Mouse (Mus musculus): ENCODE measurements around the gene Sez6. TPM values are rescaled to one million over a fixed set of nuclear protein-coding genes. Genes with fewer than 3 reads are reported as not detected.

The Sez6 gene
- total RNA-seq, 1 experiment = 0.45 TPM

GRCm38 (mm10) chr11:77950125-77950685 lies 19.6 kb downstream of the Sez6 start:
- peaks cover 0 to 12% of the 10 kb centered on the region in 2 experiments; a peak in 2 of 4 replicates for H3K4me1 ChIP-seq (ENCODE audit: control insufficient read depth in 2 of 2, insufficient read depth in 2 of 2, low read length in 2 of 2, poor library complexity in 1 of 2)
- H3K9me3 ChIP-seq (ENCODE audit: control insufficient read depth, insufficient read depth, low read depth, low read length) = no peaks in the 10 kb centered on the region
- no peak for DNase-seq (ENCODE audit: low read depth, low spot score)
- H3K9ac ChIP-seq (ENCODE audit: insufficient read depth, low read depth, low read length, poor library complexity, severe bottlenecking) = no peak overlapping the region
- in situ Hi-C loops (cut with MboI; ENCODE audit: low sequenced_read_pairs in 2 of 2, unreplicated experiment in 2 of 2) = no loop called here
- no peak overlapping the region for H3K4me3 ChIP-seq (ENCODE audit: insufficient read depth in 1 of 2, low read depth in 1 of 2, low read length in 2 of 2, poor library complexity in 1 of 2, severe bottlenecking in 1 of 2)
- H3K27ac ChIP-seq (ENCODE audit: insufficient read depth, low read depth, low read length, poor library complexity, severe bottlenecking) = no peak overlapping the region
- no peaks in the 10 kb centered on the region for H3K36me3 ChIP-seq (ENCODE audit: control insufficient read depth, insufficient read depth, low read length, poor library complexity, severe bottlenecking)
- TF ChIP-seq ZC3H11A (IDR thresholded peaks at IDR 0.05; ENCODE audit: borderline replicate concordance, low read depth, low read length) (no peak), MAFK (IDR thresholded peaks at IDR 0.05; ENCODE audit: insufficient read depth, low read depth, low read length) (no peak), ZNF384 (IDR thresholded peaks at IDR 0.05; ENCODE audit: low read depth, low read length) (no peak), HCFC1 (IDR thresholded peaks at IDR 0.05; ENCODE audit: borderline replicate concordance, insufficient read depth, low read length) (no peak), CHD2 (IDR thresholded peaks at IDR 0.05; ENCODE audit: low read depth, low read length) (no peak)

DNA sequence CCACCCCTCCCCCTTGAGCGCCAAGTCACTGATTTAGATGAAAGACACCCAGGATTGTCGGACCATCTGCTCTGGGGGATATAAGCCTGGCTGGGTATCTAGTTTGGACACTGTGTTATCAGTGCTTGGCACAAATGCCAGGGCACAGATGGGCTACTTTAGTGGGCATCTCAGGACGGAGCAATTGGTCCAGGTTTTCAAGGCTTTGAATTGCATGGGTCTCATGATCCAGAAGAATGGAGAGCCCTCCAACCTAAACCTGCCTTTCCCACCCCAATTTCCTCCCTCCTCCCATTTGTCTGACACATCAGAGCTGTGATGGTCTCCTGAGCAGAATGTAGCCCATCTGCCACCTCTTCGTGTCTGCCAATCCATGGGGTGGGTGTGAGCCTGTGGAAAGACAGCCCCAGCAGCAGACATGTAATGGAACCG lies 20.2 kb downstream of the Sez6 start:
- Histone ChIP-seq H3K9ac (ENCODE audit: insufficient read depth, low read depth, low read length, poor library complexity, severe bottlenecking) (no peak overlapping the region), H3K27ac (ENCODE audit: insufficient read depth, low read depth, low read length, poor library complexity, severe bottlenecking) (no peak overlapping the region), H3K4me3 (ENCODE audit: insufficient read depth in 1 of 2, low read depth in 1 of 2, low read length in 2 of 2, poor library complexity in 1 of 2, severe bottlenecking in 1 of 2) (no peak overlapping the region), H3K36me3 (ENCODE audit: control insufficient read depth, insufficient read depth, low read length, poor library complexity, severe bottlenecking) (no peaks in the 10 kb centered on the region), H3K9me3 (ENCODE audit: control insufficient read depth, insufficient read depth, low read depth, low read length) (no peaks in the 10 kb centered on the region), H3K4me1 (ENCODE audit: control insufficient read depth in 2 of 2, insufficient read depth in 2 of 2, low read length in 2 of 2, poor library complexity in 1 of 2) (peaks cover 0 to 12% of the 10 kb centered on the region in 2 experiments; a peak in 2 of 4 replicates)
- DNase-seq (ENCODE audit: low read depth, low spot score) = no peak
- in situ Hi-C loops (cut with MboI; ENCODE audit: low sequenced_read_pairs in 2 of 2, unreplicated experiment in 2 of 2) = no loop called here
- TF ChIP-seq ZC3H11A (IDR thresholded peaks at IDR 0.05; ENCODE audit: borderline replicate concordance, low read depth, low read length) (no peak), MAFK (IDR thresholded peaks at IDR 0.05; ENCODE audit: insufficient read depth, low read depth, low read length) (no peak), ZNF384 (IDR thresholded peaks at IDR 0.05; ENCODE audit: low read depth, low read length) (no peak), CHD2 (IDR thresholded peaks at IDR 0.05; ENCODE audit: low read depth, low read length) (no peak), HCFC1 (IDR thresholded peaks at IDR 0.05; ENCODE audit: borderline replicate concordance, insufficient read depth, low read length) (no peak)

DNA sequence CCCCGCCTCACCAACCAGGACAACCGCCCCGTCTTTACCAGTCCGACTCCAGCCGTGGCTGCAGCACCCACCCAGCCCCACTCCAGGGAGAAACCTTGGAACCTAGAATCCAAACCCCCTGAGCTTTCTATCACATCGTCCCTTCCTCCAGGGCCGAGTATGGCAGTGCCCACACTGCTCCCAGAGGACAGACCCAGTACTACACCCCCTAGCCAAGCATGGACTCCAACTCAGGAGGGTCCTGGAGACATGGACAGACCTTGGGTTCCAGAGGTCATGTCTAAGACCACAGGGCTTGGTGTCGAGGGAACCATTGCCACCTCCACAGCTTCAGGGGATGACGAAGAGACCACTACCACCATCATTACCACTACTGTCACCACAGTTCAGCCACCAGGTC lies 23.1 kb downstream of the Sez6 start:
- no peak overlapping the region for H3K9ac ChIP-seq (ENCODE audit: insufficient read depth, low read depth, low read length, poor library complexity, severe bottlenecking)
- DNase-seq (ENCODE audit: low read depth, low spot score) = no peak
- no peaks in the 10 kb centered on the region for H3K9me3 ChIP-seq (ENCODE audit: control insufficient read depth, insufficient read depth, low read depth, low read length)
- H3K27ac ChIP-seq (ENCODE audit: insufficient read depth, low read depth, low read length, poor library complexity, severe bottlenecking) = no peak overlapping the region
- no peaks in the 10 kb centered on the region for H3K36me3 ChIP-seq (ENCODE audit: control insufficient read depth, insufficient read depth, low read length, poor library complexity, severe bottlenecking)
- no peak for TF ChIP-seq ZNF384 (IDR thresholded peaks at IDR 0.05; ENCODE audit: low read depth, low read length)
- no peak for TF ChIP-seq HCFC1 (IDR thresholded peaks at IDR 0.05; ENCODE audit: borderline replicate concordance, insufficient read depth, low read length)
- no peak for TF ChIP-seq CHD2 (IDR thresholded peaks at IDR 0.05; ENCODE audit: low read depth, low read length)
- TF ChIP-seq MAFK (IDR thresholded peaks at IDR 0.05; ENCODE audit: insufficient read depth, low read depth, low read length) = no peak
- TF ChIP-seq ZC3H11A (IDR thresholded peaks at IDR 0.05; ENCODE audit: borderline replicate concordance, low read depth, low read length) = no peak
- in situ Hi-C loops (cut with MboI; ENCODE audit: low sequenced_read_pairs in 2 of 2, unreplicated experiment in 2 of 2) = no loop called here
- peak overlapping the region in 1 of 2 experiments; percentile 29; a peak in 1 of 4 replicates for H3K4me3 ChIP-seq (ENCODE audit: insufficient read depth in 1 of 2, low read depth in 1 of 2, low read length in 2 of 2, poor library complexity in 1 of 2, severe bottlenecking in 1 of 2)
- peaks cover 0 to 6% of the 10 kb centered on the region in 2 experiments; a peak in 1 of 4 replicates for H3K4me1 ChIP-seq (ENCODE audit: control insufficient read depth in 2 of 2, insufficient read depth in 2 of 2, low read length in 2 of 2, poor library complexity in 1 of 2)

GRCm38 (mm10) chr11:77956428-77956827 lies 25.8 kb downstream of the Sez6 start:
- in situ Hi-C loops (cut with MboI; ENCODE audit: low sequenced_read_pairs in 2 of 2, unreplicated experiment in 2 of 2) = no loop called here
- H3K4me1 ChIP-seq (ENCODE audit: control insufficient read depth in 2 of 2, insufficient read depth in 2 of 2, low read length in 2 of 2, poor library complexity in 1 of 2) = peaks cover 0 to 5% of the 10 kb centered on the region in 2 experiments; a peak in 1 of 4 replicates
- H3K9me3 ChIP-seq (ENCODE audit: control insufficient read depth, insufficient read depth, low read depth, low read length) = no peaks in the 10 kb centered on the region
- H3K36me3 ChIP-seq (ENCODE audit: control insufficient read depth, insufficient read depth, low read length, poor library complexity, severe bottlenecking) = no peaks in the 10 kb centered on the region
- no peak overlapping the region for H3K9ac ChIP-seq (ENCODE audit: insufficient read depth, low read depth, low read length, poor library complexity, severe bottlenecking)
- DNase-seq (ENCODE audit: low read depth, low spot score) = no peak
- no peak for TF ChIP-seq ZC3H11A (IDR thresholded peaks at IDR 0.05; ENCODE audit: borderline replicate concordance, low read depth, low read length)
- TF ChIP-seq HCFC1 (IDR thresholded peaks at IDR 0.05; ENCODE audit: borderline replicate concordance, insufficient read depth, low read length) = no peak
- TF ChIP-seq MAFK (IDR thresholded peaks at IDR 0.05; ENCODE audit: insufficient read depth, low read depth, low read length) = no peak
- no peak for TF ChIP-seq ZNF384 (IDR thresholded peaks at IDR 0.05; ENCODE audit: low read depth, low read length)
- TF ChIP-seq CHD2 (IDR thresholded peaks at IDR 0.05; ENCODE audit: low read depth, low read length) = no peak
- no peak overlapping the region for H3K27ac ChIP-seq (ENCODE audit: insufficient read depth, low read depth, low read length, poor library complexity, severe bottlenecking)
- H3K4me3 ChIP-seq (ENCODE audit: insufficient read depth in 1 of 2, low read depth in 1 of 2, low read length in 2 of 2, poor library complexity in 1 of 2, severe bottlenecking in 1 of 2) = no peak overlapping the region
